Mouse (Mus musculus) embryonic fibroblast, embryonic 13.5 days (primary cell): ENCODE data around the gene Fam151b. TPM values are rescaled to one million over a fixed set of nuclear protein-coding genes. Genes with fewer than 3 reads are reported as not detected.

Experiments
- H3K27ac ChIP-seq: 2 replicates; pipeline ENCODE4 v1.5.1; 2012; ENCODE audit warnings: low read length, control low read depth, inconsistent platforms; ENCODE audit not compliant: insufficient read depth
- H3K4me1 ChIP-seq: 2 replicates; pipeline ENCODE4 v1.6.1; 2011; ENCODE audit warnings: low read length; ENCODE audit not compliant: control insufficient read depth, insufficient read depth
- H3K4me3 ChIP-seq: 2 replicates; pipeline ENCODE4 v1.5.1; 2011; ENCODE audit warnings: mild to moderate bottlenecking, control low read depth, low read length; ENCODE audit not compliant: insufficient read depth
- CTCF ChIP-seq: IDR thresholded peaks from 2 replicates; pipeline ENCODE4 v1.5.1; 2011; ENCODE audit warnings: mild to moderate bottlenecking, control low read depth, low read length, moderate library complexity, borderline replicate concordance; ENCODE audit not compliant: insufficient read depth
- POLR2A ChIP-seq: IDR thresholded peaks from 2 replicates; pipeline ENCODE4 v1.6.1; 2011; ENCODE audit warnings: low read depth, mild to moderate bottlenecking, control low read depth, low read length, moderate library complexity
- polyA plus RNA-seq: library from polyadenylated mRNA; stranded (reverse); fragments of >200 nt; gene quantifications from 2 replicates; pipeline ENCODE4 v1.2.4, GENCODE M21; 2011; ENCODE audit warnings: low read depth; ENCODE audit not compliant: missing spikeins, insufficient read length

The Fam151b gene
- polyA plus RNA-seq, 1 experiment = 2.3 TPM

GRCm38 (mm10) chr13:92470151-92470550, 13.7 kb downstream of the Fam151b start:
- TF ChIP-seq CTCF (no peak), POLR2A (no peak)
- Histone ChIP-seq H3K27ac (no peak overlapping the region), H3K4me3 (no peak overlapping the region), H3K4me1 (no peaks in the 10 kb centered on the region)

- no peaks in the 10 kb centered on the region for H3K4me1 ChIP-seq
- no peak overlapping the region for H3K4me3 ChIP-seq
- no peak overlapping the region for H3K27ac ChIP-seq
- TF ChIP-seq POLR2A (no peak), CTCF (no peak)
These were observed 14.4 kb downstream of the Fam151b start for GRCm38 (mm10) chr13:92469381-92469780.

GRCm38 (mm10) chr13:92467891-92468290, 15.9 kb downstream of the Fam151b start:
- Histone ChIP-seq H3K4me1 (no peaks in the 10 kb centered on the region), H3K4me3 (no peak overlapping the region), H3K27ac (no peak overlapping the region)
- no peak for TF ChIP-seq POLR2A
- no peak for TF ChIP-seq CTCF

- TF ChIP-seq POLR2A = no peak
- no peak for TF ChIP-seq CTCF
- H3K27ac ChIP-seq = no peak overlapping the region
- H3K4me3 ChIP-seq = no peak overlapping the region
- no peaks in the 10 kb centered on the region for H3K4me1 ChIP-seq
These were observed 19.1 kb downstream of the Fam151b start for GRCm38 (mm10) chr13:92464698-92465097.

GRCm38 (mm10) chr13:92446872-92447271, 36.9 kb downstream of the Fam151b start:
- Histone ChIP-seq H3K4me1 (no peaks in the 10 kb centered on the region), H3K4me3 (no peak overlapping the region), H3K27ac (no peak overlapping the region)
- TF ChIP-seq CTCF (no peak), POLR2A (no peak)

GRCm38 (mm10) chr13:92440286-92440685, 43.5 kb downstream of the Fam151b start:
- H3K4me3 ChIP-seq = no peak overlapping the region
- TF ChIP-seq POLR2A (no peak), CTCF (no peak)
- H3K27ac ChIP-seq = no peak overlapping the region
- H3K4me1 ChIP-seq = no peaks in the 10 kb centered on the region

- no peak for TF ChIP-seq POLR2A
- TF ChIP-seq CTCF = no peak
- Histone ChIP-seq H3K4me1 (no peaks in the 10 kb centered on the region), H3K4me3 (no peak overlapping the region), H3K27ac (no peak overlapping the region)
These were observed 45.2 kb downstream of the Fam151b start for GRCm38 (mm10) chr13:92438656-92439055.

GRCm38 (mm10) chr13:92427351-92427855, 56.4 kb downstream of the Fam151b start:
- Histone ChIP-seq H3K27ac (no peak overlapping the region), H3K4me1 (no peaks in the 10 kb centered on the region), H3K4me3 (no peak overlapping the region)
- TF ChIP-seq POLR2A (no peak), CTCF (no peak)

- TF ChIP-seq CTCF = no peak
- Histone ChIP-seq H3K4me3 (peak overlapping the region; percentile 29), H3K27ac (no peak overlapping the region), H3K4me1 (no peaks in the 10 kb centered on the region)
These were observed 57.3 kb downstream of the Fam151b start for GRCm38 (mm10) chr13:92426294-92427051.

- Histone ChIP-seq H3K4me3 (peak within 1 kb of the TSS; percentile 29), H3K4me1 (no peaks in the 10 kb centered on the region), H3K27ac (no peak within 1 kb of the TSS)
- TF ChIP-seq CTCF (no peak), POLR2A (no peak)
These were observed 58.0 kb downstream of the Fam151b start, which contains the start of gene Ankrd34b for GRCm38 (mm10) chr13:92425758-92426264. TSS of gene Ankrd34b (plus strand) at chr13:92425896.
